Mouse (Mus musculus) T-cell, adult 2 months (primary cell): ENCODE measurements around the gene Slfn5.
A peak's percentile ranks its signal among the peaks of the same experiment; 100 is the strongest.
"Not testable (repeated sequence)": the region's sequence is repeated elsewhere in the genome, so short reads cannot be mapped to it uniquely, and the experiment has no call there.

Experiments used
- DNase-seq: peaks from one replicate; pipeline ENCODE4 v3.0.0; 2022; ENCODE audit warnings: low spot score

Slfn5 gene

GRCm38 (mm10) chr11:82950736-82951481 lies at the start of gene Slfn5:
Gene Slfn5 (plus strand): TSS chr11:82951349.
- DNase-seq: no peak

GRCm38 (mm10) chr11:82901606-82902310 lies 49.4 kb upstream of the Slfn5 start:
- DNase-seq: no peak

GRCm38 (mm10) chr11:82904952-82905351 lies 46.2 kb upstream of the Slfn5 start:
- DNase-seq: no peak

- DNase-seq: no peak
These were observed 45.3 kb upstream of the Slfn5 start for GRCm38 (mm10) chr11:82905816-82906215.

DNA sequence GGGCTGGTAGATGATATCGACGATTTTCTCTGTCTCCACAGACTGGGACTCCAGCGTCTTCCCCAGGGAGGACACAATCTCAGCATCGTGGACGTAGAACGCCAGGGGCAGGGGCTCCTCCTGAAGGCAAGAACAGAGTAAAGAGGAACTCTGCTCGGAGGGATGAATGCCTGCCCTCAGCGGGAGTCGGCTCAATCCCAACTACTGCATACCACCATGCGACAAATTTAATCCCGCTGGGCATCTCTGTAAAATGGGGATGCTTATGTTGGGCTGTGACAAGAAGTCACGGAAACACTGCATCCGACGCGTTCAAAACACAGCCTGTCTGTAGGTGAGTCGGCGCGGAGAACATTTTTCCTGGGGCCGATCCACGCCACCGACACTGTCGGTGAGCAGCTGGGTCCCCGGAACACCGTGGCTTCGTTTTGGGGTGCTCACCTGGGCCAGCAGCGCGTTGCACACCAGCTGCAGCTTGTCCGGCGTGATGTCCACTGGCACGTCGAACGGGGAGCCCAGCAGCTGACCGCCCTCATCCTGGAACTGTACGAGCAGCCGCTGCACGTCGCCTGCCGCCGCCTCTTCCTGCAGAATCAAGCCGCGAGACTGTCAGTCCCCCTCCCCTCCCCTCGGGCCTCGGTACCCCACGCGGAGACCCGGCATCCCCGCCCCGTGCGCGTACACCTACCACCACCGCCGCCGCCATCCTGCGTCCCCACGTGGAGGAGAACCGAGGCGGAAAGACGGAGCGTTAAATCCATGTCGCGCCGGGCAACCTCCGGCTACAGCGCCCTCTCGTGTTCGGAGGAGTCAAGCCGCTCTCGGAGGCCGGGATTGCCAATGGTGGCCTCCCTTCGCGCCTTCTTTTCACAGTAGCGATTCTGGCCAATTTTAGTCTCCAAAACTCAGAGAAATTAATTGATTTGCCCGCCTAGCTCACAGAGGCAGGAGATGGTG lies 43.2 kb upstream of the Slfn5 start, which contains the start of gene Nle1:
Nle1 (minus strand) TSS at position 761 of the 957 bp plus-strand sequence.
- peak; percentile 94 for DNase-seq

- no peak for DNase-seq
These were observed 42.5 kb upstream of the Slfn5 start for GRCm38 (mm10) chr11:82908608-82908989.

GRCm38 (mm10) chr11:82910250-82910649 lies 40.9 kb upstream of the Slfn5 start, which contains the start of gene Unc45b:
Gene Unc45b (plus strand): TSS chr11:82910550.
- no peak for DNase-seq

DNA sequence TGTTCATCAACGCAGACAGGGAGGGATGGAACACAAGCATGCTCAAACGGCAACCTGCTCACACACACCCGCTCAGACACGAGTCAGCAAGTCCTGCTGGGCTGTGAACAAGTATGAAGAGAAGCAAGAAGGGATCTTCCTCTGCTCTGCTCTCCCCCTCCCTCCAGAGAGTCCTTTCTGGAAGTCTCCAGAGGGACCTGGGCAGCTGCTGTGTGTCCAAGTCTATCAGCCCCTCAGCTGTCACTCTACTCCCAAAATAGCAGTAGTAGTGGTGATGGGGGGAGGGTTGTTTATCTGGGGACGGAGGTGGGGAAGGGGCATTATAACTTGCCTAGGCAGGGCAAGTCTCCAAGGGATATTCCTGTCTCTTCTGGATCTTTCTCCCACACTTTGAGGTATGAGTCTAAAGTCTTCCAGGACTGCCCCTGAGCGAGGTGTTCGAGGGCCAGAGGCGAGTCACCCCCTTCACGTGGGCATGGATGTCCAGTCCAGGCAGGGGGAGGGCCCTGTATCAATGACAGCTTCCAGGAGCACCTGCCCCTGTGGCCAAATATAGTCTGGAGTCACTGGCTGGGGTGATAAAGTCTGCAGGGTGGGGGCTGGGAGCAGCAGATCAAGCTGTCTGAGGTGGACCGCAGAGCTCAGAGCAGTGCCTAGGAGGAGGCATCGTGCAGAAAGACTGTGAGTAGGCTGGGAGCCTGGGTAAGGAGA lies 40.3 kb upstream of the Slfn5 start:
- no peak for DNase-seq

GRCm38 (mm10) chr11:82914711-82915352 lies 36.3 kb upstream of the Slfn5 start:
- peak; percentile 69 for DNase-seq

- no peak for DNase-seq
These were observed 30.4 kb upstream of the Slfn5 start for GRCm38 (mm10) chr11:82920768-82921167.

DNA sequence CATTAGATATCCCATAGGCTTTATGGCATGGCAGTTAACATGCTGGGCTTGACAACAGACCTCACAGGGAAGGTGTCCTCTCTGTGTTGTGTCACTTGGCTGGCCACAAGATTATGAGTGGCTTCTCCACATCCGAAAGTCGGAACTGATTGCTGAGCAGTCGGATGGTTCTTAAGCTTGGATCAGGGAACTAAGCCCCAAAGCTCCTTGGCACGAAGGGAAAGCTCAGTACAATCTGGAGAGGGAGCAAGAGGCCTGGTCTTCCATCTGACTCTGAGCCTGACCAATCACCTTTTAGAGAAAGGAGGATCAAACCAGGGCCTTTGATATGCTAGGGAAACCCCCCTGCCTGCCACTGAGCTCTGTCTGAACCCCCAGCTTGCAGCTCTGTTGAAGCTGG lies 29.5 kb upstream of the Slfn5 start:
- DNase-seq: no peak

DNA sequence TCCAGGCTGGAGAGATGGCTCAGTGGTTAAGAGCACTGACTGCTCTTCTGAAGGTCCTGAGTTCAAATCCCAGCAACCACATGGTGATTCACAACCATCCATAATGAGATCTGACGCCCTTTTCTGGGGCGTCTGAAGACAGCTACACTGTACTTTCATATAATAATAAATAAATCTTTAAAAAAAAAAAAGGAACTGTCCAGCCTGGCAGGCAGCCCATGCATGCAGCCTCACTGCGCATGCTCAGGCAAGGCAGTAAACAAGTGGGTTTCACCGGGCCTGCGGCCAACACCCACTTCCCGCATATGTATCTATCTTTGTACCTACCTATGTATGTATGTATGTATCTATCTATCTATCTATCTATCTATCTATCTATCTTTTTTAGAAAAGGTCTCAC lies 27.2 kb upstream of the Slfn5 start:
- not testable (repeated sequence) for DNase-seq

GRCm38 (mm10) chr11:82928897-82929632 lies 22.1 kb upstream of the Slfn5 start:
- DNase-seq: no peak

GRCm38 (mm10) chr11:82929633-82929950 lies 21.6 kb upstream of the Slfn5 start:
- no peak for DNase-seq

- DNase-seq: not testable (repeated sequence)
These were observed 20.7 kb upstream of the Slfn5 start for GRCm38 (mm10) chr11:82930391-82930955.

DNA sequence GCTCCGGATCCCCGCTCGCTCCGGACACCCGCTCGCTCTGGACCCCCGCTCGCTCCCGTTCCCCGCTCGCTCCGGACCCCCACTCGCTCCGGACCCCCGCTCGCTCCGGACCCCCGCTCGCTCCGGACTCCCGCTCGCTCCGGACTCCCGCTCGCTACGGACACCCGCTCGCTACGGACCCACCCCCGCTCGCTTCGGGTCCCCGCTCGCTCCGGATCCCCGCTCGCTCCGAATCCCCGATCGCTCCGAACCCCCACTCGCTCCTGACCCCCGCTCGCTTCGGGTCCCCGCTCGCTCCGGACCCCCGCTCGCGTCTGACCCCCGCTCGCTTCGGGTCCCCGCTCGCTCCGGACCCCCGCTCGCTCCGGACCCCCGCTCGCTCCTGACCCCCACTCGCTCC lies 20.0 kb upstream of the Slfn5 start:
- DNase-seq: not testable (repeated sequence)

DNA sequence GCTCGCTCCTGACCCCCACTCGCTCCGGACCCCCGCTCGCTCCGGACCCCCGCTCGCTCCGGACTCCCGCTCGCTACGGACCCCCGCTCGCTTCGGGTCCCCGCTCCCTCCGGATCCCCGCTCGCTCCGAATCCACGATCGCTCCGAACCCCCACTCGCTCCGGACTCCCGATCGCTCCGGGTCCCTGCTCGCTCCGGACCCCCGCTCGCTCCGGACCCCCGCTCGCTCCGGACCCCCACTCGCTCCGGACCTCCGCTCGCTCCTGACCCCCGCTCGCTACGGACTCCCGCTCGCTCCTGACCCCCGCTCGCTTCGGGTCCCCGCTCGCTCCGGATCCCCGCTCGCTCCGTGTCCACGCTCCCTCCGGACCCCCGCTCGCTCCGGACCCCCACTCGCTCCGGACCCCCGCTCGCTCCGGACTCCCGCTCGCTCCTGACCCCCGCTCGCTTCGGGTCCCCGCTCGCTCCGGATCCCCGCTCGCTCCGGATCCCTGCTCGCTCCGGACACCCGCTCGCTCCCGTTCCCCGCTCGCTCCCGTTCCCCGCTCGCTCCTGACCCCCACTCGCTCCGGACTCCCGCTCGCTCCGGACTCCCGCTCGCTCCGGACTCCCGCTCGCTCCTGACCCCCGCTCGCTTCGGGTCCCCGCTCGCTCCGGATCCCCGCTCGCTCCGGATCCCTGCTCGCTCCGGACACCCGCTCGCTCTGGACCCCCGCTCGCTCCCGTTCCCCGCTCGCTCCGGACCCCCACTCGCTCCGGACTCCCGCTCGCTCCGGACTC lies 19.3 kb upstream of the Slfn5 start:
- DNase-seq: not testable (repeated sequence)

DNA sequence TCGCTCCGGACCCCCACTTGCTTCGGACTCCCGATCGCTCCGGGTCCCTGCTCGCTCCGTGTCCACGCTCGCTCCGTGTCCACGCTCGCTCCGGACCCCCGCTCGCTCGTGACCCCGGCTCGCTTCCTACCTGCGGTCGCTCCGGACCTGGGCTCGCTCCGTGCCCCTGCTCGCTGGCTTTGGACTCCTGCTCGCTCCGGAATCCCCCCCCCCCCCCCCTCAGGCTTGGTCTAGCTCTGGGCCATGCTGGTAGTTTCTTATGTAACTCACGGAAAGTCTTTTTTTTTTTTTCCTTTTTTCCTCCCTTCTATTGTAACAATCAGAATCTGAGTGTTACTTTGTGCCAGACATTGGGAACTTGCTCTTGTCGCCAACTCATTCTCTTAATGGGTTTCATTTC lies 18.0 kb upstream of the Slfn5 start:
- DNase-seq: no peak

DNA sequence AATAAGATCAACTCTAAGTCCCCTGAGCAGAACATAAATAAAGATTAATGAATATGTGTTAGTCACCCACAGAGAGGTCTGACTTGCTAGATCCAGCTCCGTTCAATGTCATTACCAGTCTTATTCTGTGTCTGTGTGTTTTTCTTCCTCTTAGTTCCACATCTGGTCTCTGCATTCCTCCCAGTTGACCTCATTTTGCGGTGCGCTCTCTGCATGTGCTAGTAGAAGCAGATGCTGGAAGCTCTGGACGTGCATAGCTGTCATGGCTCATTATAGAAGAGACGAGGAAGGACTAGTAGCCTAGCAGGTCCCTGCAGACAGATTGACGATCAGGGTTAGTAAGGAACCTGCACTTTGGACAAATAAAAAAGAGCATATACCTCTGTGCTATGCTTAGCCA lies 7.8 kb upstream of the Slfn5 start:
- DNase-seq: no peak
